Mouse (Mus musculus): ENCODE data around the gene Mfap1b.
"Not testable (repeated sequence)": the region's sequence is repeated elsewhere in the genome, so short reads cannot be mapped to it uniquely, and the experiment has no call there.

Gene Mfap1b

GRCm38 (mm10) chr2:121473301-121474179, at the start of gene Mfap1b:
Mfap1b (minus strand) TSS chr2:121474067.
- DNase-seq (ENCODE audit: low spot score), result peak; percentile 95

DNA sequence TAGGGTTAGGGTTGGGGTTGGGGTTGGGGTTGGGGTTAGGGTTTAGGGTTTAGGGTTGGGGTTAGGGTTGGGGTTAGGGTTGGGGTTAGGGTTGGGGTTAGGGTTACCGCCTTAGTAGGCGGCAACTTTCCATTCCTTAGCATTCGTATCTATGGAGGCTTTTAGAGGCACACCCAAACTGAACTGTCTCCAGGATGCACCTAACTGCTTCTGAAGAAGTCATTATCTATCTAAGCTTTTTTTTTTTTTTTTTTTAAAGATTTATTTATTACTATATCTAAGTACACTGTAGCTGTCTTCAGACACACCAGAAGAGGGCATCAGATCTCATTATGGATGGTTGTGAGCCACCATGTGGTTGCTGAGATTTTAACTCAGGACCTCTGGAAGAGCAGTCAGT, 49.0 kb upstream of the Mfap1b start:
- not testable (repeated sequence) for DNase-seq (ENCODE audit: low spot score)

DNA sequence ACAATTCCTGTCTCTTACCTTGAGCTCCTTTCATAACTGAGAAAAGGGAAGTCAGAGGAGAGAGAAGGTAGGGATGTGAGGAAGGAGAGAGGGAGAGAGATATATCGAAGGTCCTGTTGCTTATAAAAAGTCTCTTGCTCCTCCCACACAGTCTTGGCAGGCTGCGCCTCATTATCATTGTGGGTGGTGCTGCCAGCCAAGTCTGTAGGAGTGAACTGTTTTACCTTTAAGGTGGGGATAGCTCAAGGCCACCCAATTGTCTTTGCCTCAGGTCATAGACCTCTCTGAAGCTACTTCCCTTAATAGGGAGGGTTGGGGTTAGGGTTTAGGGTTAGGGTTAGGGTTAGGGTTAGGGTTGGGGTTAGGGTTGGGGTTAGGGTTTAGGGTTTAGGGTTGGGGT, 48.1 kb upstream of the Mfap1b start:
- no peak for DNase-seq (ENCODE audit: low spot score)

DNA sequence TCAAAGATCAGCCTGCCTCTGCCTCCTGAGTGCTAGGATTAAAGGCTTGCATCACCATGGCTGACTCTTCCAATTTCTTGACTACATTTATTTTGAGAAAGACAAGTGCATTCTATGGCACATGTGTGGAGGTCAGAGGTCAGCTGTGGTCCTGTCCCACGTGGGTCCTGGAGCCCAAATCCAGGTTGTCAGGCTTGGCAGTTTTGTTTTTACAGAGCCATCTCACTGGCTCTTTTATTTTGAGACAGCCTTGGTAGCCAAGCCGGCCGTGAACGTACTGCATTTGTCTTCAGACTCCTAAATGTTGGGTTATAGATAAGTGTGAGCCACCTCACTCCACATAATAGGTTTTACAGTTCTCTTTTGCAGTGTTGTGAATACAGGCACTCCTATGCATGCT, 44.8 kb upstream of the Mfap1b start:
- not testable (repeated sequence) for DNase-seq (ENCODE audit: low spot score)

DNA sequence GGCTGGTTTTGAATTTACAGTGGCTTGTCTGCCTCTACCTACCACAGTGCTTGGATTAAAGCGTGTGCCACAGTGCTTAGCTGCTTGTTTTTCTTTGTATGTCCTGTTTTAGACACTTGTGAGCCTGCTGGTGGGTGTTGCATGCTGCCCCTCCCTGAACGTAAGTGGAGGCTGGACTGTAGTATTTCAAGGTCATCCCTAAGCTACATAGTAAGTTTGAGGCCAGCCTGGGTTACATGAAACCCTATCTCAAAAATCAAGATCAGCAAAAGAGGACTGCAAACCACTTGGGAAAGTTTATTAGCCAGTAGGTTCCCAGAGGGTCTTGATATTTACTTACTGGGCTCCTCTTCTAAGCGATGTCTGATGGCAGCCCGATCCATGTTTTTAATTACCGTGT, 44.2 kb upstream of the Mfap1b start:
- DNase-seq (ENCODE audit: low spot score), result no peak

GRCm38 (mm10) chr2:121514211-121514610, 40.3 kb upstream of the Mfap1b start:
- no peak for DNase-seq (ENCODE audit: low spot score)

- DNase-seq (ENCODE audit: low spot score), result not testable (repeated sequence)
Measured at GRCm38 (mm10) chr2:121512991-121513765, 39.3 kb upstream of the Mfap1b start.

GRCm38 (mm10) chr2:121511401-121511800, 37.5 kb upstream of the Mfap1b start:
- DNase-seq (ENCODE audit: low spot score), result no peak

DNA sequence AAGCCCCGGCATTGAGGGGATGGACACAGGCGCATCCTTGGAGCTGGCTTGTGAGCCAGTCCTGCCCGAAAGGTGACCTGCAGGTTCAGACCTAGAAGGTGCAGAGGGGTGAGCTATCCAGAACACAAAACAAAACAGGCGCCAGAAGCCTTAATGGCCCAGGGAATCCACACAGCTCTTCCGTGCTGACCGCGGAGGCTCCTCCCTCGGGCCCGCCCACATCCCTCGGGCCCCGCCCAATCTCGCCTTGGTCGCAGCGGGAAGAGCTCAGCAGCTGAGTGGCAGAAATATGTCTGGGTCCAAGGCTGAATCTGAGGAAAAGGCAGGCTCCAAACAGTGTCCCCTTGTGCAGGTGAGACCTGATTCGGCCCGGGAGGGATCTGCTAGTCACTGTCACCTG, 35.7 kb upstream of the Mfap1b start:
- DNase-seq (ENCODE audit: low spot score), result peak; percentile 37

DNA sequence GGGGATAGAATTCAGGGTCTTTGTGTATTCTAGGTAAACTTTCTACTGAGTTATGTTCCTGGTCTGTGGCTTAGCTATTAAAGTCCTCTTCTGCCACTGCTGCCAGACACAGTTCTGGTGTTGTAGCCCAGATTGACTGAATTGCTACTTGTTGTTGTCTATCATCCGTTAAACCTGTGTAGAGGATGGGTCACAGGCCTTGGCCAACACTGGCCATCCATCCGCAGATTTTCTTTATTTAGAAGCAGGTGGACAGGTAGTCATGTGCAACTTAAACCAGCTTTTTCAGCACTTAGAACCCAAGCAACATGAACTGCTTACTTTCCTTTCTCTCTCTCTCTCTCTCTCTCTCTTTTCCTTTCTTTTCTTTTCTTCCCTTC, 34.1 kb upstream of the Mfap1b start:
- no peak for DNase-seq (ENCODE audit: low spot score)

- DNase-seq (ENCODE audit: low spot score), result no peak
Measured at GRCm38 (mm10) chr2:121507173-121507950, 33.5 kb upstream of the Mfap1b start.

- DNase-seq (ENCODE audit: low spot score), result peak; percentile 91
Measured at GRCm38 (mm10) chr2:121505942-121506882, 32.3 kb upstream of the Mfap1b start, which contains the start of the genes Mfap1a and Wdr76. Mfap1a (minus strand) TSS chr2:121506665. Wdr76 (plus strand) TSS chr2:121506723.

DNA sequence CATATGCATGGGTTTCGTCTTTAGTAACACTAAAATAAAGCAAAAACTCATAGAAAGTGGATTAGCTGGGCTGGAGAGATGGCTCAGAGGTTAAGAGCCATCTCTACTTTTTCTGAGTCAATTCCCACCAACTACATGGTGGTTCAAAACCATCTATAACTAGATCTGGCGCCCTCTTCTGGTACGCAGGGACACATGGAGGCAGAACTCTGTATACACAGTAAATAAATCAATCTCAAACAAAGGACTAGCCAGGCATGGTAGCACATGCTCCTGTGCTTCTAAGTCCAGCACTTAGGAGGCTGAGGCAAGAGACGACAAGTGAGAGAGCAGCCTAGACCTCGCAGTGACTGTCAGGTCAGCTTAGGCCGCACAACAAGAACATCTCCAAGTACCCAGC, 27.7 kb upstream of the Mfap1b start:
- DNase-seq (ENCODE audit: low spot score), result not testable (repeated sequence)

DNA sequence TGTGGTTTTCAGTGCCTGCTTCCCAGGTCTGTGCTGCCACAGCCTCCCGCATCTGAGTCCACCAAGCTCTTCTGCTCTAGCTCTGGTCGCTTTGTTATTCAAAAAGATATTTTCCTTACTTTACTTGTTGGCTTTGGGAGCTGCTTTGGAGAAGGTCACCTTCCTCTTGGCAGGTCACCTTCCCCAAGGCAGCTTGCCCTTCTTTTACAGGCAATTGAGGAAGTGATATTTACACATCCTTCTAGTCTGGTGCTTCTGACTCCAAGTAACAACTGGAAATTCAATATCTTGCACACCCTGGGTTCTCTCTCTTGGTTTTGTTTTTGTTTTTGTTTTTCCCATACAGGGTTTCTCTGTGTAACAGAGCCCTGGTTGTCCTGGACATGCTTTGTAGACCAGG, 10.5 kb upstream of the Mfap1b start:
- not testable (repeated sequence) for DNase-seq (ENCODE audit: low spot score)

DNA sequence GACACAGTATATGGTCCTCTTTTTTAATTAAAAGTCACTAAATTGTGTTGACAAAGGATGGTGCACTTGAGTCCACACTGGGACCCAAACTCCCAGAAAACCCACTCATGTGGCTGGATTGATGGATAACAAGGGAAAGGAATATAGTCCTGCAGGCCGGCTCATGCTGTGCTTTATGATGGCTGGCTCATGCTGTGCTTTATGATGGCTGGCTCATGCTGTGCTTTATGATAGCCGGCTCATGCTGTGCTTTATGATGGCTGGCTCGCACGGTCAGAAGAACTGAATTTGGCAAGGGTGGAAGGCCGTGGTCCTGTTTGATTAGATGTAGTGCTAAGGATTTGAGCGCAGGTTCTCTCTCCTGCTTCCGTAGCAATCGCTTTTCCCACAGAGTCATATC, 9.7 kb upstream of the Mfap1b start:
- DNase-seq (ENCODE audit: low spot score), result no peak

GRCm38 (mm10) chr2:121480916-121481315, 7.0 kb upstream of the Mfap1b start:
- not testable (repeated sequence) for DNase-seq (ENCODE audit: low spot score)

- DNase-seq (ENCODE audit: low spot score), result peak; percentile 63
Measured at GRCm38 (mm10) chr2:121480498-121480897, 6.6 kb upstream of the Mfap1b start.

GRCm38 (mm10) chr2:121477491-121478266, 3.8 kb upstream of the Mfap1b start:
- no peak for DNase-seq (ENCODE audit: low spot score)

DNA sequence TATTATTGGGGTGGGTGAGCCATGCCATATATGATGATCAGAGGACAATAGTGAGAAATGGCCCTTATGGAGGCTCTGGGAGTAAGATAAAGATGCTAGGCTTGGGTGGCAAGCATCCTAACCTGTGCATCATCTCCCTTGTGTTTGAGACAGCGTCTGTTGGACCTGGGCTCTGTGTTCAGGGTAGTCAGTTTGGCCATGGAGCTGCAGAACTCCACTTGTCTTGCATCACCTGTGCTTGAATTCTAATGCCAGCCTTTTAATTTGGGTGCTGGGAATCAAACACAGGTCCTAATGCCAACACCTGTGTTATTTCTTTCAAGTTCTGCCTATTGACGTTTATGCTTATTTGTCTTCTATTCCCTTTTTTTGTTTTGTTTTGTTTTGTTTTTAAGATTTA, 1.4 kb upstream of the Mfap1b start:
- not testable (repeated sequence) for DNase-seq (ENCODE audit: low spot score)

DNA sequence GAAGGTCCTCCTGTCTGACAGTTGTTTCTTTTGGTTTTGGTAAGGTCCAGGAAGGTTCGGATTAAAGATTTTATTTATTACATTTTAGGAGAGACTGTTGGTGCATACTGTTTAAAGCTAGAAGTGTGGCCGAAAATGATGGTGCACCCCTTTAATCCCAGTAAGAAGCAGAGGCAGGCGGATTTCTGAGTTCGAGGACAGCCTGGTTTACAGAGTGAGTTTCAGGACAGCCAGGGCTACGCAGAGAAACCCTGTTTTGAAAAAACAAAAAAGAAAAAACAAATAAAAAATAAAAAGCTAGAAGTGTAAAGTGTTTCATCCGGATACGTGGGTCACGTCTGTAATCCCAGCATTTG, 291 bp upstream of the Mfap1b start:
- no peak for DNase-seq (ENCODE audit: low spot score)
